Mouse (Mus musculus) ES-E14 (cell line): ENCODE data around the gene Wasf2.

Experiments
- CHD2 ChIP-seq: IDR thresholded peaks from 2 replicates; pipeline ENCODE4 v1.6.1; 2014; ENCODE audit warnings: mild to moderate bottlenecking, low read depth, low read length, inconsistent platforms
- HCFC1 ChIP-seq: IDR thresholded peaks from 2 replicates; pipeline ENCODE4 v1.6.1; 2012; ENCODE audit warnings: low read length, inconsistent platforms, borderline replicate concordance; ENCODE audit not compliant: insufficient read depth
- MAFK ChIP-seq: IDR thresholded peaks from 2 replicates; pipeline ENCODE4 v1.6.1; 2014; ENCODE audit warnings: mild to moderate bottlenecking, low read depth, low read length, inconsistent platforms; ENCODE audit not compliant: insufficient read depth
- ZC3H11A ChIP-seq: IDR thresholded peaks from 2 replicates; pipeline ENCODE4 v1.6.1; 2012; ENCODE audit warnings: low read depth, mild to moderate bottlenecking, inconsistent platforms, low read length, borderline replicate concordance
- ZNF384 ChIP-seq: IDR thresholded peaks from 2 replicates; pipeline ENCODE4 v1.6.1; 2012; ENCODE audit warnings: low read depth, low read length, inconsistent platforms

DNA sequence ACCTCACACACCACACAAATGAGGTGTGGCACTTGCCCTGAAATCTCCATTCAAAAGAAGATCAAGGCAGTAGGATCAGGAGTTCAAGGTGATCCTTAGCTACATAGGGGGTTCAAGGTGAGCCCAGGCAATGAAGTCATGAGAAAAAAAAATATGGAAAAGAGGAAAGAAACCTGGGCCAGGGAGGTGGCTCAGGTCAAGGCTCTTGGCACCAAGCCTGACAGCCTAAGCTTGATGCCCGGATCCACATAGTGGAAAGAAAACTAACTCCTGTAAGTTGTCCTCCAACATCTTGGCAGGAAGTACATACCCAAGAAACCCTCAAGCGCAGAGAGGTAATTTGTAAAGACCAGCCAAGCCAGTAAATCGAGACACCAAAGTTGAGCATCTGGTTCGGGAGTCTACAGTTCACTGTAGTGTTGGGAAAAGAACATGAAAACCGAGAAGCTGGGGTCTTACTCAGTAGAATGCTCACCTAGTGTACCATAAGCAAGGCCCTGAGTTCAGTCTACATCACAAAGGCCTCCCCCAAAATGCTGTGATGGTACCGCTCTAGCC lies 48.0 kb upstream of the Wasf2 start:
- TF ChIP-seq ZC3H11A (no peak), MAFK (no peak), CHD2 (no peak), ZNF384 (no peak), HCFC1 (no peak)
